9 mouse cellular contexts compared by ENCODE assay signal in genomic region chr3:96559398-96559910, GRCm38 (mm10). TPM values are rescaled to one million over a fixed set of nuclear protein-coding genes. Genes with fewer than 3 reads are reported as not detected.
DNase-seq lines count a peak whose midpoint lies in the region; ATAC-seq lines count a peak whose summit lies in the region.
"Had no signal": no experiment of that assay in that cellular context is flagged by ENCODE, and none has a peak within 500 bp of the region (broad histone marks: within the 10 kb centered on the region; RNA-seq: fewer than 3 reads in every experiment).

No protein-coding gene starts in this region.

- H3K4me1 ChIP-seq in heart, embryonic 10.5 days: peaks cover 54% of the 10 kb centered on the region
- H3K4me1 ChIP-seq in brown adipose tissue, adult 24 weeks (ENCODE audit: control insufficient read depth, insufficient read depth, insufficient read length, low read length): peaks cover 15% of the 10 kb centered on the region
- H3K4me1 ChIP-seq in hindbrain, embryonic 13.5 days (replicated peaks): peaks cover 63% of the 10 kb centered on the region
- peaks cover 57% of the 10 kb centered on the region for H3K4me1 ChIP-seq in megakaryocyte, embryonic 14.5 days

- no peaks in the 10 kb centered on the region for H3K27me3 ChIP-seq in heart, embryonic 10.5 days (ENCODE audit: insufficient read depth, poor library complexity, severe bottlenecking)
- no peaks in the 10 kb centered on the region for H3K27me3 ChIP-seq in hindbrain, embryonic 13.5 days
- H3K27me3 ChIP-seq in megakaryocyte, embryonic 14.5 days (replicated peaks): no peaks in the 10 kb centered on the region
- H3K27me3 ChIP-seq: Patski had no signal

- no peak for ATAC-seq in hindbrain, embryonic 13.5 days (ENCODE audit: low FRiP score)
- ATAC-seq: Patski had no signal

- peak overlapping the region; percentile 92 for H3K27ac ChIP-seq in heart, embryonic 10.5 days
- H3K27ac ChIP-seq in brown adipose tissue, adult 24 weeks (replicated peaks; ENCODE audit: low read depth, low read length): peak overlapping the region; percentile 99
- H3K27ac ChIP-seq in hindbrain, embryonic 13.5 days: 0 out of 2 replicates have a peak overlapping the region, but pooled peaks have one; percentile 23

- intact Hi-C loops in heart, postnatal 25 days (cut with DNase I): no loop called here

- peaks cover 28% of the 10 kb centered on the region for H3K36me3 ChIP-seq in heart, embryonic 10.5 days
- peaks cover 21% of the 10 kb centered on the region for H3K36me3 ChIP-seq in hindbrain, embryonic 13.5 days
- peaks cover 40% of the 10 kb centered on the region for H3K36me3 ChIP-seq in megakaryocyte, embryonic 14.5 days (replicated peaks; ENCODE audit: low read length)

- H3K4me2 ChIP-seq in hindbrain, embryonic 13.5 days: peak overlapping the region; percentile 84

- 67% methylated on average over 12 of the region's 12 CpGs for WGBS in heart, embryonic 10.5 days
- 84% methylated on average over 12 of the region's 12 CpGs for WGBS in hindbrain, embryonic 13.5 days

- H3K9me3 ChIP-seq in heart, embryonic 10.5 days: no peaks in the 10 kb centered on the region
- no peaks in the 10 kb centered on the region for H3K9me3 ChIP-seq in hindbrain, embryonic 13.5 days
- H3K9me3 ChIP-seq in megakaryocyte, embryonic 14.5 days: no peaks in the 10 kb centered on the region

- DNase-seq in heart, embryonic 10.5 days (ENCODE audit: low spot score): no peak
- DNase-seq in heart, postnatal 25 days (ENCODE audit: low spot score): no peak
- no peak for DNase-seq in embryo, embryonic 9.5 days (ENCODE audit: extremely low spot score)
- no peak for DNase-seq in right cerebral cortex, postnatal 36 days (ENCODE audit: low spot score in 2 of 2)
- no peak for DNase-seq in yolk sac, embryonic 10.5 days (ENCODE audit: low spot score)

- H3K9ac ChIP-seq in hindbrain, embryonic 13.5 days: peak overlapping the region; percentile 78

- peak overlapping the region; percentile 83 for H3K4me3 ChIP-seq in heart, embryonic 10.5 days
- H3K4me3 ChIP-seq in brown adipose tissue, adult 24 weeks (ENCODE audit: insufficient read depth, low read depth, low read length): peak overlapping the region; percentile 69
- peak overlapping the region; percentile 76 for H3K4me3 ChIP-seq in hindbrain, embryonic 13.5 days
- H3K4me3 ChIP-seq in megakaryocyte, embryonic 14.5 days (replicated peaks): peak overlapping the region; percentile 96

RNA-seq across cellular contexts. Expression of gene Txnip, which starts 1.7 kb away (rescaled TPM):
- polyA plus RNA-seq in heart, embryonic 10.5 days (2016; fragmentation: Nextera tagmentation; extraction: Ambion mirVana): 59.9 and 75.5 TPM in 2 replicates
- total RNA-seq in heart, postnatal 25 days (2021): 100 to 1,000 TPM; 341 to 607 TPM
- polyA plus RNA-seq in brown adipose tissue, adult 24 weeks (2012; ENCODE audit: insufficient read depth, insufficient read length, missing spikeins): 1,091 and 1,303 TPM in 2 replicates
- 60.5 and 67.6 TPM in 2 replicates for polyA plus RNA-seq in hindbrain, embryonic 13.5 days (2015; fragmentation: Nextera tagmentation; extraction: Ambion mirVana)
- polyA plus RNA-seq in megakaryocyte, embryonic 14.5 days (2012; ENCODE audit: insufficient read depth, low replicate concordance): 4.1 and 22.7 TPM in 2 replicates

RNA-seq across cellular contexts. Expression of gene Gm16253, which starts 17.3 kb away (rescaled TPM):
- polyA plus RNA-seq in heart, embryonic 10.5 days (2016; fragmentation: Nextera tagmentation; extraction: Ambion mirVana): 0.88 and 2.8 TPM in 2 replicates
- 1 to 10 TPM; 1.1 to 2.1 TPM for total RNA-seq in heart, postnatal 25 days (2021)
- polyA plus RNA-seq in brown adipose tissue, adult 24 weeks (2012; ENCODE audit: insufficient read depth, insufficient read length, missing spikeins): not detected in 2 replicates
- polyA plus RNA-seq in hindbrain, embryonic 13.5 days (2015; fragmentation: Nextera tagmentation; extraction: Ambion mirVana): 1.2 and 1.6 TPM in 2 replicates
- polyA plus RNA-seq in megakaryocyte, embryonic 14.5 days (2012; ENCODE audit: insufficient read depth, low replicate concordance): 0.51 TPM in 1 of 2 replicates, not detected in the other

RNA-seq across cellular contexts. Expression of gene Hfe2, which starts 34.5 kb away (rescaled TPM):
- 5.5 and 8.9 TPM in 2 replicates for polyA plus RNA-seq in heart, embryonic 10.5 days (2016; fragmentation: Nextera tagmentation; extraction: Ambion mirVana)
- 100 to 1,000 TPM; 266 to 290 TPM for total RNA-seq in heart, postnatal 25 days (2021)
- polyA plus RNA-seq in brown adipose tissue, adult 24 weeks (2012; ENCODE audit: insufficient read depth, insufficient read length, missing spikeins): 5.4 and 8.2 TPM in 2 replicates
- polyA plus RNA-seq in hindbrain, embryonic 13.5 days (2015; fragmentation: Nextera tagmentation; extraction: Ambion mirVana): 0.89 and 0.92 TPM in 2 replicates
- 21.2 and 30.0 TPM in 2 replicates for polyA plus RNA-seq in megakaryocyte, embryonic 14.5 days (2012; ENCODE audit: insufficient read depth, low replicate concordance)
- polyA plus RNA-seq: Patski had no signal

RNA-seq across cellular contexts. Expression of gene Polr3gl, which starts 34.5 kb away (rescaled TPM):
- polyA plus RNA-seq in heart, embryonic 10.5 days (2016; fragmentation: Nextera tagmentation; extraction: Ambion mirVana): 37.1 and 37.2 TPM in 2 replicates
- 10 to 100 TPM; 25.2 to 25.9 TPM for total RNA-seq in heart, postnatal 25 days (2021)
- 39.0 and 72.4 TPM in 2 replicates for polyA plus RNA-seq in brown adipose tissue, adult 24 weeks (2012; ENCODE audit: insufficient read depth, insufficient read length, missing spikeins)
- polyA plus RNA-seq in hindbrain, embryonic 13.5 days (2015; fragmentation: Nextera tagmentation; extraction: Ambion mirVana): 38.3 and 39.3 TPM in 2 replicates
- polyA plus RNA-seq in megakaryocyte, embryonic 14.5 days (2012; ENCODE audit: insufficient read depth, low replicate concordance): 4.6 and 15.4 TPM in 2 replicates

RNA-seq across cellular contexts. Expression of gene Ankrd34a, which starts 37.0 kb away (rescaled TPM):
- 6.8 and 10.4 TPM in 2 replicates for polyA plus RNA-seq in heart, embryonic 10.5 days (2016; fragmentation: Nextera tagmentation; extraction: Ambion mirVana)
- total RNA-seq in heart, postnatal 25 days (2021): 1 to 10 TPM; 1.9 to 2.4 TPM
- polyA plus RNA-seq in brown adipose tissue, adult 24 weeks (2012; ENCODE audit: insufficient read depth, insufficient read length, missing spikeins): not detected in 2 replicates
- polyA plus RNA-seq in hindbrain, embryonic 13.5 days (2015; fragmentation: Nextera tagmentation; extraction: Ambion mirVana): 9.7 and 10.5 TPM in 2 replicates
- polyA plus RNA-seq in megakaryocyte, embryonic 14.5 days (2012; ENCODE audit: insufficient read depth, low replicate concordance): not detected in 2 replicates

Comparison
In these comparisons a context has a peak if more than half of its experiments do, and no peak if none do; other contexts are left out.
1. H3K27ac ChIP-seq: peak in every context shown above with its lines; median percentile 99 in brown adipose tissue, adult 24 weeks; 92 in heart, embryonic 10.5 days; 23 in hindbrain, embryonic 13.5 days.
2. RNA of gene Txnip, which starts 1.7 kb away (polyA plus RNA-seq): 1,091 to 1,303 TPM in brown adipose tissue, adult 24 weeks; 60.5 to 67.6 TPM in hindbrain, embryonic 13.5 days, 59.9 to 75.5 TPM in heart, embryonic 10.5 days and 4.1 to 22.7 TPM in megakaryocyte, embryonic 14.5 days; every median in the first group is over 10 times any median in the second.
3. Peak in every context shown above with its lines, with median percentiles within 50 percentile points of each other: H3K4me3 ChIP-seq.